Mouse (Mus musculus) spleen, adult 2 months (tissue): Measurements from ENCODE around the gene Gabbr2.

Experiments
- CTCF ChIP-seq: fragments of 200-500 bp; IDR thresholded peaks from 2 replicates; pipeline ENCODE4 v1.5.1; 2011; ENCODE audit warnings: mild to moderate bottlenecking, inconsistent platforms; ENCODE audit not compliant: insufficient read depth, insufficient read length, insufficient replicate concordance; ENCODE audit errors: extremely low read depth
- POLR2A ChIP-seq: fragments of 200-500 bp; IDR thresholded peaks from 2 replicates; pipeline ENCODE4 v1.6.1; 2011; ENCODE audit warnings: low read depth, low read length, inconsistent platforms

- TF ChIP-seq CTCF: no peak
- TF ChIP-seq POLR2A: no peak
These were observed 47.9 kb upstream of the Gabbr2 start for GRCm38 (mm10) chr4:47039586-47039985.
